Mouse (Mus musculus) CH12.LX (cell line): ENCODE measurements around the gene Sycn. TPM values are rescaled to one million over a fixed set of nuclear protein-coding genes. Genes with fewer than 3 reads are reported as not detected.

Source experiments
- DNase-seq: peaks from one replicate; pipeline ENCODE4 v3.0.0-alpha.2; 2013; ENCODE audit errors: extremely low read depth
- H3K27ac ChIP-seq: 2 replicates; pipeline ENCODE4 v1.5.1; 2012; ENCODE audit warnings: low read depth, mild to moderate bottlenecking, control low read depth, moderate library complexity; ENCODE audit not compliant: insufficient read depth
- H3K27me3 ChIP-seq: replicated peaks from 2 replicates; pipeline ENCODE3; 2012; ENCODE audit warnings: inconsistent platforms
- H3K36me3 ChIP-seq, 2 experiments: replicated peaks in 1 of 2; 2 replicates each; pipeline versions ENCODE3 to v1.6.1; 2012; ENCODE audit warnings: inconsistent platforms in 1 of 2, low read length in 1 of 2, mild to moderate bottlenecking in 1 of 2, mixed read lengths in 1 of 2, moderate library complexity in 1 of 2; ENCODE audit not compliant: control insufficient read depth in 1 of 2, insufficient read depth in 1 of 2
- H3K4me1 ChIP-seq, 2 experiments: 2 replicates each; pipeline ENCODE4 v1.6.1; 2012; ENCODE audit warnings: inconsistent platforms in 1 of 2, moderate library complexity in 1 of 2; ENCODE audit not compliant: insufficient read depth in 2 of 2, control insufficient read depth in 1 of 2
- H3K4me2 ChIP-seq: 2 replicates; pipeline ENCODE4 v1.6.1; 2012; ENCODE audit warnings: low read depth, mild to moderate bottlenecking, control low read depth; ENCODE audit not compliant: poor library complexity, insufficient read depth, severe bottlenecking
- H3K4me3 ChIP-seq, 3 experiments: fragments of 150-350 bp in 1 of 3; sonication (generic) in 1 of 3; replicated peaks in 1 of 3; 2 replicates each; pipeline versions ENCODE3 to v1.5.1; 2011 to 2012; ENCODE audit warnings: low read depth in 2 of 3, low read length in 2 of 3, mild to moderate bottlenecking in 2 of 3, moderate library complexity in 2 of 3, control low read depth in 1 of 3, improper control_type of control experiment in 1 of 3, inconsistent platforms in 1 of 3, mixed read lengths in 1 of 3; ENCODE audit not compliant: poor library complexity in 1 of 3
- H3K79me2 ChIP-seq: replicated peaks from 2 replicates; pipeline ENCODE4 v1.6.1; 2012; ENCODE audit warnings: mild to moderate bottlenecking, moderate library complexity; ENCODE audit not compliant: control insufficient read depth, poor library complexity, insufficient read depth, severe bottlenecking; ENCODE audit errors: extremely low read depth
- H3K9ac ChIP-seq: 2 replicates; pipeline ENCODE4 v1.6.1; 2012; ENCODE audit warnings: low read depth, mild to moderate bottlenecking, control low read depth, moderate library complexity; ENCODE audit not compliant: insufficient read depth
- H3K9me3 ChIP-seq: replicated peaks from 2 replicates; pipeline ENCODE3; 2012; ENCODE audit warnings: low read length, inconsistent platforms, mixed read lengths
- CHD1 ChIP-seq: IDR thresholded peaks from 2 replicates; pipeline ENCODE4 v1.6.1; 2012; ENCODE audit warnings: low read depth, low read length, improper control_type of control experiment, inconsistent platforms
- CHD2 ChIP-seq: IDR thresholded peaks from 2 replicates; pipeline ENCODE4 v1.6.1; 2011; ENCODE audit warnings: low read length, improper control_type of control experiment
- CTCF ChIP-seq, 2 experiments: IDR thresholded peaks in 1 of 2; conservative IDR thresholded peaks in 1 of 2; 2 replicates each; pipeline ENCODE4 v1.5.1; 2011 to 2012; ENCODE audit warnings: low read depth in 2 of 2, low read length in 2 of 2, improper control_type of control experiment in 1 of 2, inconsistent platforms in 1 of 2, mild to moderate bottlenecking in 1 of 2, moderate library complexity in 1 of 2
- E2F4 ChIP-seq: IDR thresholded peaks from 2 replicates; pipeline ENCODE4 v1.6.1; 2011; ENCODE audit warnings: low read depth, low read length, improper control_type of control experiment; ENCODE audit not compliant: insufficient replicate concordance
- ETS1 ChIP-seq: conservative IDR thresholded peaks from 2 replicates; pipeline ENCODE4 v1.6.1; 2012; ENCODE audit warnings: low read depth, mild to moderate bottlenecking, inconsistent platforms, low read length, improper control_type of control experiment, moderate library complexity
- HCFC1 ChIP-seq: IDR thresholded peaks from 2 replicates; pipeline ENCODE4 v1.6.1; 2012; ENCODE audit warnings: low read depth, mild to moderate bottlenecking, inconsistent platforms, low read length, improper control_type of control experiment
- IRF4 ChIP-seq: IDR thresholded peaks from 2 replicates; pipeline ENCODE4 v1.6.1; 2014; ENCODE audit warnings: low read depth, mild to moderate bottlenecking, inconsistent platforms, low read length, improper control_type of control experiment
- JUN ChIP-seq: IDR thresholded peaks from 2 replicates; pipeline ENCODE4 v1.6.1; 2011; ENCODE audit warnings: low read depth, mild to moderate bottlenecking, low read length, improper control_type of control experiment, moderate library complexity; ENCODE audit not compliant: insufficient read depth
- JUND ChIP-seq: conservative IDR thresholded peaks from 2 replicates; pipeline ENCODE4 v1.6.1; 2011; ENCODE audit warnings: low read depth, low read length, improper control_type of control experiment
- MEF2A ChIP-seq: IDR thresholded peaks from 2 replicates; pipeline ENCODE4 v1.6.1; 2014; ENCODE audit warnings: low read depth, mild to moderate bottlenecking, inconsistent platforms, low read length, improper control_type of control experiment, borderline replicate concordance
- NELFE ChIP-seq: IDR thresholded peaks from 2 replicates; pipeline ENCODE4 v1.6.1; 2011; ENCODE audit warnings: low read depth, low read length, improper control_type of control experiment
- NRF1 ChIP-seq: IDR thresholded peaks from 2 replicates; pipeline ENCODE4 v1.6.1; 2014; ENCODE audit warnings: low read depth, mild to moderate bottlenecking, inconsistent platforms, low read length, improper control_type of control experiment, moderate library complexity
- PAX5 ChIP-seq: IDR thresholded peaks from 2 replicates; pipeline ENCODE4 v1.6.1; 2012; ENCODE audit warnings: low read length, inconsistent platforms, mixed read lengths
- POLR2AphosphoS2 ChIP-seq: IDR thresholded peaks from 2 replicates; pipeline ENCODE4 v1.6.1; 2011; ENCODE audit warnings: low read depth, low read length, improper control_type of control experiment
- SIN3A ChIP-seq: IDR thresholded peaks from 2 replicates; pipeline ENCODE4 v1.6.1; 2012; ENCODE audit warnings: low read length, improper control_type of control experiment, inconsistent platforms
- SMC3 ChIP-seq: IDR thresholded peaks from 2 replicates; pipeline ENCODE4 v1.6.1; 2011; ENCODE audit warnings: low read depth, low read length, improper control_type of control experiment
- TBP ChIP-seq: conservative IDR thresholded peaks from 2 replicates; pipeline ENCODE4 v1.6.1; 2011; ENCODE audit warnings: low read depth, low read length, improper control_type of control experiment
- TCF12 ChIP-seq: IDR thresholded peaks from 2 replicates; pipeline ENCODE4 v1.6.1; 2014; ENCODE audit warnings: low read depth, mild to moderate bottlenecking, inconsistent platforms, low read length, improper control_type of control experiment
- USF1 ChIP-seq: IDR thresholded peaks from 2 replicates; pipeline ENCODE4 v1.6.1; 2014; ENCODE audit warnings: low read depth, mild to moderate bottlenecking, inconsistent platforms, low read length, improper control_type of control experiment
- USF2 ChIP-seq: conservative IDR thresholded peaks from 2 replicates; pipeline ENCODE4 v1.6.1; 2011; ENCODE audit warnings: low read depth, low read length, improper control_type of control experiment
- ZC3H11A ChIP-seq: IDR thresholded peaks from 2 replicates; pipeline ENCODE4 v1.6.1; 2012; ENCODE audit warnings: low read depth, mild to moderate bottlenecking, inconsistent platforms, low read length, improper control_type of control experiment
- ZKSCAN1 ChIP-seq: IDR thresholded peaks from 2 replicates; pipeline ENCODE4 v1.6.1; 2012; ENCODE audit warnings: low read depth, inconsistent platforms, low read length, improper control_type of control experiment, borderline replicate concordance
- ZMIZ1 ChIP-seq: IDR thresholded peaks from 2 replicates; pipeline ENCODE4 v1.6.1; 2012; ENCODE audit warnings: low read depth, mild to moderate bottlenecking, inconsistent platforms, low read length, improper control_type of control experiment
- dilution Hi-C: fragments of 300-500 bp; cut with MboI; formaldehyde crosslinking; loops from 2 replicates; pipeline ENCODE4 v1.14.3; 2020; ENCODE audit warnings: low sequenced_read_pairs; ENCODE audit not compliant: extremely low pct_unique_long_range_greater_than_20kb, extremely low pct_ligation_motif_present
- in situ Hi-C: fragments of 300-500 bp; cut with MboI; formaldehyde crosslinking; loops from 3 replicates; pipeline ENCODE4 v1.14.3; 2019; ENCODE audit warnings: low sequenced_read_pairs, low pct_ligation_motif_present, low pct_unique_long_range_greater_than_20kb, mixed read lengths
- polyA plus RNA-seq: library from polyadenylated mRNA; unstranded; fragments of >175 nt; gene quantifications from 2 replicates; pipeline ENCODE4 v1.2.1, GENCODE M21; 2012; ENCODE audit warnings: low read depth; ENCODE audit not compliant: insufficient read length
- total RNA-seq, 2 experiments: library from RNA; depleted of rRNA; stranded (reverse); fragments of 300-350 nt in 1 of 2; fragments of >200 nt in 1 of 2; gene quantifications; 2 replicates each; pipeline ENCODE4 v1.2.3; 2012 to 2014

The Sycn gene
- total and polyA plus RNA-seq, 3 experiments: not detected

DNA sequence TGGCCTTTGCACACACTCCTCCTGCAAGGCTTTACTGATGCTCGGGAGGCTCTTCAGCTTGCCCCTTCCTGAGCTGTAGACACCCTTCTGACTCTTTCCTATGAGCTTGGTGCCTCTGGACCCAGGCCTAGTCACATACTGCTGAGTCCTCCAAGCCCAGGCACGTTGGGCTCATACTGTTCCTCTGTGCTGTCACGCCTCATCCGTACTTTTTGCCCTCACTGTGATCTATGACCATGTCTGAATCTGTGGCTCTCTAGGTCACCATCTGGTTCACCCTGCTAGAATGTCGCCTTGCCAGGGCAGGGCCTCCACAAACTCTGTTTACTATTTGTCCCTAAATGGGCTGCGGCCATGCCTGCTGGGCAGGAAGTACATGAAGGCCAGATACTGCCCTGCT lies 12.4 kb downstream of the Sycn start:
- H3K79me2 ChIP-seq: no peaks in the 10 kb centered on the region
- dilution Hi-C loops (no loop called here), in situ Hi-C loops (no loop called here)

DNA sequence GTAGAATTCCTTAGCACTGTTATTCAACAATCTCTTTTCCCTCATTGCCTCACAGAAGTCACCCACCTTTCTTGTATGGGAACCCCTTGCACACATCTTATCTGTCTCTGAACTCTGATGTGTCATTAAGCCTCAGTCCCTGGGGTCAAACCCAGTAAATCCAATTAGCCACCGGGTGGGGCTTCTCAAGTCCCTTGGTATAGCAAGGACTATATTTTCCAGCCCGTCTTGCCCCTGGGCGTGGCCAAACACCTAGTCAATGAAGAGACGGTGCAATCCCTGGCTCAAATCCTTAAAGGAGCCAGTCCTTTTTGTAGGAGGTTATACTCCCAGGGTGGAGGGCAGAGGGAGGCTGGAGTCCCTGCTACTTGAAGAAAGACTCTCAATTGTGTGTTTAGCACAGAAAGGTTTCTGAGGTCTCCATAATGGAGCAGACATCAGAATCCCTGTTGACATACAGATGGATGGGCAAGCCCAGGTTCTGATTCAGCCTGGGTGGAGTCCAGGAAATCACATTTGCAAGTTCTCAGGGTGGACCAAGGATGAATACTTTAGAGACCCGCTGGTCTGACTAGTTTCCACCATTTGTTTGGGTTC lies 15.4 kb downstream of the Sycn start:
- H3K27me3 ChIP-seq: no peaks in the 10 kb centered on the region
- dilution Hi-C loops: no loop called here
- no peak overlapping the region for H3K4me2 ChIP-seq
- TF ChIP-seq POLR2AphosphoS2 (no peak), CHD2 (no peak), JUND (no peak), SIN3A (no peak), CHD1 (no peak), PAX5 (no peak)
- TF ChIP-seq, all 38 proteins: peak for 0
- Histone ChIP-seq H3K9ac (no peak overlapping the region), H3K79me2 (no peaks in the 10 kb centered on the region), H3K4me3 (no peak overlapping the region), H3K4me1 (peaks cover 0 to 26% of the 10 kb centered on the region in 2 experiments; a peak in 2 of 4 replicates), H3K9me3 (peaks cover 9% of the 10 kb centered on the region), H3K27ac (no peak overlapping the region), H3K36me3 (peaks cover 24 to 40% of the 10 kb centered on the region in 2 experiments)
- no peak for DNase-seq
- in situ Hi-C loops: loop anchor here (5.0 kb wide), 1 partner anchor 36 kb away; no protein-coding TSS in a partner anchor

More for the DNA sequence above, 12.4 kb downstream of the Sycn start:
- H3K36me3 ChIP-seq: peaks cover 3 to 12% of the 10 kb centered on the region in 2 experiments
- no peak for DNase-seq
- no peak overlapping the region for H3K9ac ChIP-seq
- H3K4me2 ChIP-seq: no peak overlapping the region
- peaks cover 0 to 18% of the 10 kb centered on the region in 2 experiments; a peak in 2 of 4 replicates for H3K4me1 ChIP-seq
- peaks cover 9% of the 10 kb centered on the region for H3K9me3 ChIP-seq
- H3K4me3 ChIP-seq: no peak overlapping the region
- peaks cover 1% of the 10 kb centered on the region for H3K27me3 ChIP-seq
- TF ChIP-seq SMC3: no peak
- no peak for TF ChIP-seq NELFE
- no peak for TF ChIP-seq IRF4
- no peak for TF ChIP-seq ZKSCAN1
- TF ChIP-seq PAX5: no peak
- H3K27ac ChIP-seq: no peak overlapping the region

DNA sequence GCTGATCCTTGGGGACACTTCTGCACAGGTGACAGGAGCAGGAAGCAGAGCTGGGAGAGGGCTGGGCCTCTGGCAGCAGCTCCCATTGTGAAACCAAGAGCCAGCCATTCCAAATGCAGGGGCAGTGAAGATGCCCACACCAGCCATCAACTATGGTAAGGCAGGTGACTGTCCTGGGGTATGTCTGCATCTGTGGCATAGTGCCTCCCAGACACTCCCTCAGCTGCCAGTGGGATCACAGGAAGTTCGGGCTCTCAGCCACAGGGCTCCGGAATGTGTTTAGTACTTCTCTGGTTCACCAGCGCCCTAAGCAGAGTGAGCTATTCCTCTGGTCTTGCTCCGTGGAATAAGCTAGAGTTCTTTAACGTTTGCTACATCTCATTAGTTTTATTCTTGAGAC lies 16.4 kb downstream of the Sycn start:
- Histone ChIP-seq H3K27ac (no peak overlapping the region), H3K79me2 (no peaks in the 10 kb centered on the region)

More for the DNA sequence above, 16.4 kb downstream of the Sycn start:
- Histone ChIP-seq H3K4me2 (no peak overlapping the region), H3K9me3 (peaks cover 9% of the 10 kb centered on the region), H3K27me3 (no peaks in the 10 kb centered on the region), H3K4me3 (no peak overlapping the region), H3K4me1 (peaks cover 0 to 26% of the 10 kb centered on the region in 2 experiments; a peak in 2 of 4 replicates), H3K36me3 (peaks cover 29 to 47% of the 10 kb centered on the region in 2 experiments), H3K9ac (no peak overlapping the region)
- dilution Hi-C loops: no loop called here
- TF ChIP-seq ZMIZ1 (no peak), TCF12 (no peak), JUN (no peak), E2F4 (no peak), CTCF (conservative IDR thresholded peaks at IDR 0.05 in 1 of 2, IDR thresholded peaks at IDR 0.05 in 1 of 2; ENCODE audit: low read depth in 2 of 2, low read length in 2 of 2) (no peak), USF1 (no peak), IRF4 (no peak), TBP (no peak), ZC3H11A (no peak), HCFC1 (no peak), NELFE (no peak), MEF2A (no peak), NRF1 (no peak), ETS1 (no peak), USF2 (no peak)
- no peak for DNase-seq
- in situ Hi-C loops: loop anchor here (5.0 kb wide), 1 partner anchor 35 kb away; no protein-coding TSS in a partner anchor
